Mouse (Mus musculus) erythroblast, embryonic 14.5 days (primary cell): ENCODE measurements at regions not wholly inside any gene's neighbourhood (a gene's known extent, or its start where the extent isn't known, plus 50 kb on each side); places are given as distances from the start of the nearest gene placed in this dataset.

Experiments used
- GATA1 ChIP-seq: IDR thresholded peaks from 2 replicates; pipeline ENCODE4 v1.6.1; 2012; ENCODE audit warnings: low read length, inconsistent platforms, mixed read lengths
- TAL1 ChIP-seq: IDR thresholded peaks from 3 replicates; pipeline ENCODE4 v1.6.1; 2012; ENCODE audit warnings: low read length, inconsistent platforms, mixed read lengths

GRCm38 (mm10) chr11:112649298-112649697 is 132.7 kb upstream of the Sox9 start:
- TF ChIP-seq TAL1 (no peak), GATA1 (no peak)
